Mouse (Mus musculus) liver, embryonic 12.5 days (tissue): ENCODE measurements around the gene Rad9a. TPM values are rescaled to one million over a fixed set of nuclear protein-coding genes. Genes with fewer than 3 reads are reported as not detected.

Source experiments
- ATAC-seq: fragments of 200-750 bp; cut with Nextera tagmentation; 2 replicates; pipeline ENCODE4 v1.8.0; 2017; ENCODE audit warnings: moderate number of reproducible peaks, mild to moderate bottlenecking, moderate library complexity
- H3K27ac ChIP-seq: fragments of 300-500 bp; sonication (generic); 2 replicates; pipeline ENCODE4 v1.5.1; 2016; ENCODE audit warnings: mild to moderate bottlenecking
- H3K27me3 ChIP-seq: fragments of 300-500 bp; sonication (generic); replicated peaks from 2 replicates; pipeline ENCODE4 v1.6.1; 2016; ENCODE audit warnings: mild to moderate bottlenecking, moderate library complexity
- H3K36me3 ChIP-seq: fragments of 300-500 bp; sonication (generic); 2 replicates; pipeline ENCODE4 v1.6.1; 2016; ENCODE audit warnings: mild to moderate bottlenecking, moderate library complexity
- H3K4me1 ChIP-seq: fragments of 300-500 bp; sonication (generic); 2 replicates; pipeline ENCODE4 v1.6.1; 2016
- H3K4me2 ChIP-seq: fragments of 300-500 bp; sonication (generic); 2 replicates; pipeline ENCODE4 v1.6.1; 2016; ENCODE audit warnings: mild to moderate bottlenecking, moderate library complexity
- H3K4me3 ChIP-seq: fragments of 300-500 bp; sonication (generic); 2 replicates; pipeline ENCODE4 v1.5.1; 2016; ENCODE audit warnings: mild to moderate bottlenecking, moderate library complexity
- H3K9ac ChIP-seq: fragments of 300-500 bp; sonication (generic); 2 replicates; pipeline ENCODE4 v1.6.1; 2016; ENCODE audit warnings: mild to moderate bottlenecking, moderate library complexity
- H3K9me3 ChIP-seq: fragments of 300-500 bp; sonication (generic); replicated peaks from 2 replicates; pipeline ENCODE4 v1.6.1; 2016; ENCODE audit warnings: mild to moderate bottlenecking, moderate library complexity
- WGBS: fragments of 180-500 bp; shearing (Covaris S2); methylation state at CpG from one replicate; pipeline ENCODE4 v1.1.7; 2016; ENCODE audit not compliant: insufficient replicate concordance; 5-methylcytosine and 5-hydroxymethylcytosine counted together
- microRNA-seq: library from miRNA; unstranded; fragments of <30 nt; microRNA quantifications from one replicate; pipeline ENCODE4, GENCODE M21; 2017
- polyA plus RNA-seq: library from polyadenylated mRNA; unstranded; fragments of >200 nt; fragmentation: Nextera tagmentation; extraction: Ambion mirVana; gene quantifications from 2 replicates; pipeline ENCODE4 v1.2.1, GENCODE M21; 2016

Gene Rad9a
- polyA plus RNA-seq, 1 experiment from 2014 or later: 26.5 TPM

GRCm38 (mm10) chr19:4147782-4148490 is 53.5 kb downstream of the Rad9a start:
- peak overlapping the region; percentile 83 for H3K4me3 ChIP-seq
- H3K36me3 ChIP-seq: peaks cover 32% of the 10 kb centered on the region
- H3K27ac ChIP-seq: peak overlapping the region; percentile 85
- ATAC-seq: peak; percentile 17; the same call in 1 of the 2 replicates
- H3K9ac ChIP-seq: peak overlapping the region; percentile 88
- no peaks in the 10 kb centered on the region for H3K9me3 ChIP-seq
- H3K4me1 ChIP-seq: peaks cover 32% of the 10 kb centered on the region
- H3K27me3 ChIP-seq: peaks cover 10% of the 10 kb centered on the region; the same call in 1 of the 2 replicates
- H3K4me2 ChIP-seq: peak overlapping the region; percentile 86
- WGBS: 40% methylated on average over 9 of the region's 9 CpGs

- Histone ChIP-seq H3K4me3 (no peak overlapping the region), H3K4me1 (peaks cover 32% of the 10 kb centered on the region), H3K27ac (no peak overlapping the region), H3K4me2 (no peak overlapping the region), H3K36me3 (peaks cover 23% of the 10 kb centered on the region), H3K27me3 (peaks cover 14% of the 10 kb centered on the region; the same call in 1 of the 2 replicates), H3K9me3 (no peaks in the 10 kb centered on the region), H3K9ac (no peak overlapping the region)
- no peak for ATAC-seq
- 62% methylated on average over 3 of the region's 3 CpGs for WGBS
Measured at GRCm38 (mm10) chr19:4147022-4147405, 54.4 kb downstream of the Rad9a start.

GRCm38 (mm10) chr19:4146366-4147021 is 55.0 kb downstream of the Rad9a start:
- Histone ChIP-seq H3K4me3 (no peak overlapping the region), H3K27ac (no peak overlapping the region), H3K27me3 (peaks cover 14% of the 10 kb centered on the region; the same call in 1 of the 2 replicates), H3K36me3 (peaks cover 18% of the 10 kb centered on the region), H3K4me1 (peaks cover 28% of the 10 kb centered on the region), H3K9ac (no peak overlapping the region), H3K9me3 (no peaks in the 10 kb centered on the region), H3K4me2 (no peak overlapping the region)
- ATAC-seq: no peak
- WGBS: 61% methylated on average over 12 of the region's 12 CpGs

GRCm38 (mm10) chr19:4145936-4146335 is 55.5 kb downstream of the Rad9a start:
- Histone ChIP-seq H3K4me2 (no peak overlapping the region), H3K27me3 (peaks cover 17% of the 10 kb centered on the region; the same call in 1 of the 2 replicates), H3K9me3 (no peaks in the 10 kb centered on the region), H3K27ac (no peak overlapping the region), H3K4me3 (no peak overlapping the region), H3K9ac (no peak overlapping the region), H3K36me3 (peaks cover 12% of the 10 kb centered on the region), H3K4me1 (peaks cover 25% of the 10 kb centered on the region)
- no peak for ATAC-seq
- WGBS: 75% methylated on average over 5 of the region's 5 CpGs

Small RNA genes lying within 50 kb of the gene (microRNA-seq; reads per million reads assigned to microRNA genes)
- gene Gm26115: not detected

Other genes with a start within 250 kb of the Rad9a start
- gene Aldh3b3, start 243.0 kb downstream of the Rad9a start, polyA plus RNA-seq: 0.04 TPM in 1 of 2 replicates, not detected in the other
- 0.14 and 0.22 TPM in 2 replicates for gene Aldh3b2, start 229.3 kb downstream of the Rad9a start, polyA plus RNA-seq
- 9.1 and 10.0 TPM in 2 replicates for gene Acy3, start 215.1 kb downstream of the Rad9a start, polyA plus RNA-seq
- gene Tbx10, start 208.9 kb downstream of the Rad9a start, polyA plus RNA-seq: 1.2 and 1.3 TPM in 2 replicates
- 18.6 and 21.0 TPM in 2 replicates for gene Nudt8, start 201.1 kb downstream of the Rad9a start, polyA plus RNA-seq
- 0.85 and 1.1 TPM in 2 replicates for gene Gm49405, start 201.0 kb downstream of the Rad9a start, polyA plus RNA-seq
- gene Doc2g, start 198.3 kb downstream of the Rad9a start, polyA plus RNA-seq: 1.3 and 1.5 TPM in 2 replicates
- 186 and 187 TPM in 2 replicates for gene Ndufv1, start 188.9 kb downstream of the Rad9a start, polyA plus RNA-seq
- gene Gstp1, start 163.7 kb downstream of the Rad9a start, polyA plus RNA-seq: 583 and 622 TPM in 2 replicates
- 6.2 and 7.3 TPM in 2 replicates for gene Gstp2, start 155.6 kb downstream of the Rad9a start, polyA plus RNA-seq
- gene Gstp3, start 142.1 kb downstream of the Rad9a start, polyA plus RNA-seq: 15.0 and 18.5 TPM in 2 replicates
- gene Cabp2, start 120.1 kb downstream of the Rad9a start, polyA plus RNA-seq: 0.37 and 0.53 TPM in 2 replicates
- 93.2 and 101 TPM in 2 replicates for gene Cdk2ap2, start 104.5 kb downstream of the Rad9a start, polyA plus RNA-seq
- gene Pitpnm1, start 101.7 kb downstream of the Rad9a start, polyA plus RNA-seq: 4.8 and 5.0 TPM in 2 replicates
- gene Aip, start 75.8 kb downstream of the Rad9a start, polyA plus RNA-seq: 42.0 and 43.6 TPM in 2 replicates
- gene Gpr152, start 61.9 kb downstream of the Rad9a start, polyA plus RNA-seq: not detected in 2 replicates
- gene Cabp4, start 57.6 kb downstream of the Rad9a start, polyA plus RNA-seq: 0.06 and 0.07 TPM in 2 replicates
- 86.5 and 86.9 TPM in 2 replicates for gene Coro1b, start 53.0 kb downstream of the Rad9a start, polyA plus RNA-seq
- gene Ptprcap, start 48.1 kb downstream of the Rad9a start, polyA plus RNA-seq: 24.3 and 26.2 TPM in 2 replicates
- 39.1 and 39.4 TPM in 2 replicates for gene Rps6kb2, start 38.3 kb downstream of the Rad9a start, polyA plus RNA-seq
- gene Carns1, start 26.2 kb downstream of the Rad9a start, polyA plus RNA-seq: 0.93 and 1.3 TPM in 2 replicates
- 4.3 and 4.9 TPM in 2 replicates for gene Tbc1d10c, start 10.4 kb downstream of the Rad9a start, polyA plus RNA-seq
- gene Ppp1ca, start 9.6 kb downstream of the Rad9a start, polyA plus RNA-seq: 572 and 577 TPM in 2 replicates
- 0.73 and 1.3 TPM in 2 replicates for gene Clcf1, start 12.6 kb upstream of the Rad9a start, polyA plus RNA-seq
- gene AC109138.7, start 12.7 kb upstream of the Rad9a start, polyA plus RNA-seq: not detected in 2 replicates
- gene Pold4, start 30.2 kb upstream of the Rad9a start, polyA plus RNA-seq: 12.8 and 13.2 TPM in 2 replicates
- gene Ssh3, start 67.5 kb upstream of the Rad9a start, polyA plus RNA-seq: 2.2 and 2.6 TPM in 2 replicates
- gene Ankrd13d, start 81.5 kb upstream of the Rad9a start, polyA plus RNA-seq: 0.99 and 1.4 TPM in 2 replicates
- gene Grk2, start 104.6 kb upstream of the Rad9a start, polyA plus RNA-seq: 15.7 and 17.9 TPM in 2 replicates
- 25.4 and 28.1 TPM in 2 replicates for gene Kdm2a, start 196.6 kb upstream of the Rad9a start, polyA plus RNA-seq
- gene Rhod, start 237.8 kb upstream of the Rad9a start, polyA plus RNA-seq: 7.8 and 8.1 TPM in 2 replicates